Mouse (Mus musculus) stomach, postnatal 0 days (tissue): ENCODE measurements at regions not wholly inside any gene's neighbourhood (a gene's known extent, or its start where the extent isn't known, plus 50 kb on each side); places are given as distances from the start of the nearest gene placed in this dataset.

Experiments
- ATAC-seq: fragments of 200-750 bp; cut with Nextera tagmentation; 2 replicates; pipeline ENCODE4 v1.8.0; 2017; ENCODE audit not compliant: low FRiP score, low TSS enrichment
- DNase-seq: peaks from one replicate; pipeline ENCODE4 v3.0.0-alpha.2; 2016; ENCODE audit warnings: low spot score
- H3K27ac ChIP-seq: fragments of 300-500 bp; sonication (generic); replicated peaks from 2 replicates; pipeline ENCODE4 v1.5.1; 2014; ENCODE audit warnings: mild to moderate bottlenecking, control low read depth
- H3K27me3 ChIP-seq: fragments of 300-500 bp; sonication (generic); 2 replicates; pipeline ENCODE4 v1.6.1; 2014; ENCODE audit warnings: low read length; ENCODE audit not compliant: control insufficient read depth, insufficient read depth
- H3K36me3 ChIP-seq: fragments of 300-500 bp; sonication (generic); 2 replicates; pipeline ENCODE4 v1.6.1; 2014; ENCODE audit warnings: low read length, mixed read lengths; ENCODE audit not compliant: control insufficient read depth, insufficient read depth
- H3K4me1 ChIP-seq: fragments of 300-500 bp; sonication (generic); replicated peaks from 2 replicates; pipeline ENCODE4 v1.6.1; 2014; ENCODE audit warnings: antibody characterized with exemption; ENCODE audit not compliant: control insufficient read depth, insufficient read depth
- H3K4me2 ChIP-seq: fragments of 300-500 bp; sonication (generic); replicated peaks from 2 replicates; pipeline ENCODE4 v1.6.1; 2014; ENCODE audit warnings: low read depth, mild to moderate bottlenecking, control low read depth, moderate library complexity
- H3K4me3 ChIP-seq: fragments of 300-500 bp; sonication (generic); 2 replicates; pipeline ENCODE4 v1.5.1; 2014; ENCODE audit warnings: low read depth, low read length, control low read depth
- H3K9ac ChIP-seq: fragments of 300-500 bp; sonication (generic); 2 replicates; pipeline ENCODE4 v1.6.1; 2014; ENCODE audit warnings: mild to moderate bottlenecking, low read length, control low read depth, mixed read lengths
- H3K9me3 ChIP-seq: fragments of 300-500 bp; sonication (generic); 2 replicates; pipeline ENCODE4 v1.6.1; 2016; ENCODE audit warnings: low read length; ENCODE audit not compliant: control insufficient read depth
- CTCF ChIP-seq: IDR thresholded peaks from 2 replicates; pipeline ENCODE4 v1.5.1; 2016; ENCODE audit warnings: antibody characterized with exemption, low read depth, mild to moderate bottlenecking, moderate library complexity
- EP300 ChIP-seq: optimal IDR thresholded peaks from 2 replicates; pipeline ENCODE3; 2016; ENCODE audit warnings: antibody characterized with exemption
- WGBS: fragments of 180-500 bp; shearing (Covaris S2); extraction: QIAGEN DNeasy Blood & Tissue Kit; methylation state at CpG from one replicate; pipeline ENCODE4 v1.1.7; 2014; 5-methylcytosine and 5-hydroxymethylcytosine counted together

GRCm38 (mm10) chr1:15034047-15034446, 1059.1 kb downstream of the 4930444P10Rik start:
- 33% methylated on average over 1 of the region's 1 CpGs for WGBS
- H3K4me1 ChIP-seq: no peaks in the 10 kb centered on the region

GRCm38 (mm10) chr1:15018460-15018779, 1074.7 kb downstream of the 4930444P10Rik start:
- Histone ChIP-seq H3K4me1 (no peaks in the 10 kb centered on the region), H3K27ac (no peak overlapping the region), H3K4me2 (no peak overlapping the region), H3K9me3 (no peaks in the 10 kb centered on the region), H3K27me3 (no peaks in the 10 kb centered on the region), H3K36me3 (no peaks in the 10 kb centered on the region), H3K4me3 (no peak overlapping the region), H3K9ac (no peak overlapping the region)
- TF ChIP-seq EP300 (no peak), CTCF (no peak)
- no peak for DNase-seq
- no peak for ATAC-seq
- 89% methylated on average over 4 of the region's 4 CpGs for WGBS

More at GRCm38 (mm10) chr1:15034047-15034446, 1059.1 kb downstream of the 4930444P10Rik start:
- no peaks in the 10 kb centered on the region for H3K27me3 ChIP-seq
- TF ChIP-seq CTCF (no peak), EP300 (no peak)
- H3K4me2 ChIP-seq: no peak overlapping the region
- H3K4me3 ChIP-seq: no peak overlapping the region
- no peaks in the 10 kb centered on the region for H3K36me3 ChIP-seq
- no peak overlapping the region for H3K27ac ChIP-seq
- H3K9ac ChIP-seq: no peak overlapping the region
- ATAC-seq: no peak
- DNase-seq: no peak
- no peaks in the 10 kb centered on the region for H3K9me3 ChIP-seq

GRCm38 (mm10) chr1:15017689-15018459, 1075.3 kb downstream of the 4930444P10Rik start:
- Histone ChIP-seq H3K27me3 (no peaks in the 10 kb centered on the region), H3K4me2 (no peak overlapping the region), H3K27ac (no peak overlapping the region), H3K4me3 (no peak overlapping the region), H3K9me3 (no peaks in the 10 kb centered on the region), H3K4me1 (no peaks in the 10 kb centered on the region), H3K36me3 (no peaks in the 10 kb centered on the region), H3K9ac (no peak overlapping the region)
- DNase-seq: no peak
- ATAC-seq: no peak
- TF ChIP-seq EP300 (no peak), CTCF (no peak)
- WGBS: 70% methylated on average over 9 of the region's 9 CpGs

GRCm38 (mm10) chr1:15007663-15008344, 1085.3 kb downstream of the 4930444P10Rik start:
- no peaks in the 10 kb centered on the region for H3K9me3 ChIP-seq
- DNase-seq: no peak
- WGBS: 6% methylated on average over 3 of the region's 3 CpGs
- H3K9ac ChIP-seq: no peak overlapping the region
- H3K4me3 ChIP-seq: no peak overlapping the region
- no peaks in the 10 kb centered on the region for H3K36me3 ChIP-seq
- no peaks in the 10 kb centered on the region for H3K27me3 ChIP-seq
- no peak for TF ChIP-seq EP300
- TF ChIP-seq CTCF: peak; percentile 86
- H3K4me1 ChIP-seq: no peaks in the 10 kb centered on the region
- no peak overlapping the region for H3K27ac ChIP-seq
- H3K4me2 ChIP-seq: no peak overlapping the region
- ATAC-seq: no peak

- 83% methylated on average over 3 of the region's 3 CpGs for WGBS
- H3K4me2 ChIP-seq: no peak overlapping the region
- no peak overlapping the region for H3K27ac ChIP-seq
- no peaks in the 10 kb centered on the region for H3K4me1 ChIP-seq
- no peak overlapping the region for H3K9ac ChIP-seq
- ATAC-seq (no peak), DNase-seq (no peak)
- TF ChIP-seq EP300: no peak
- H3K4me3 ChIP-seq: no peak overlapping the region
- H3K36me3 ChIP-seq: no peaks in the 10 kb centered on the region
- H3K27me3 ChIP-seq: no peaks in the 10 kb centered on the region
- no peaks in the 10 kb centered on the region for H3K9me3 ChIP-seq
Measured at GRCm38 (mm10) chr1:14995348-14995747, 1097.8 kb downstream of the 4930444P10Rik start.

- no peaks in the 10 kb centered on the region for H3K27me3 ChIP-seq
- no peaks in the 10 kb centered on the region for H3K36me3 ChIP-seq
- WGBS: 51% methylated on average over 6 of the region's 6 CpGs
- no peak overlapping the region for H3K9ac ChIP-seq
- ATAC-seq: no peak
- no peaks in the 10 kb centered on the region for H3K4me1 ChIP-seq
- H3K9me3 ChIP-seq: no peaks in the 10 kb centered on the region
- H3K4me2 ChIP-seq: no peak overlapping the region
- no peak overlapping the region for H3K27ac ChIP-seq
- H3K4me3 ChIP-seq: no peak overlapping the region
- DNase-seq: no peak
- TF ChIP-seq CTCF: peak; percentile 61
- TF ChIP-seq EP300: no peak
Measured at GRCm38 (mm10) chr1:14980093-14980711, 1112.9 kb downstream of the 4930444P10Rik start.
